Mouse (Mus musculus) heart, adult 2 months (tissue): Measurements from ENCODE around the gene Eif4a3.

ENCODE experiments used
- CTCF ChIP-seq: fragments of 200-600 bp; IDR thresholded peaks from 2 replicates; pipeline ENCODE4 v1.8.1; 2022; ENCODE audit warnings: antibody characterized with exemption, mild to moderate bottlenecking, moderate library complexity
- EP300 ChIP-seq: fragments of 200-500 bp; IDR thresholded peaks from 2 replicates; pipeline ENCODE4 v1.6.1; 2011; ENCODE audit warnings: low read depth, low read length, control low read depth; ENCODE audit not compliant: insufficient read depth
- POLR2A ChIP-seq: fragments of 200-500 bp; IDR thresholded peaks from 2 replicates; pipeline ENCODE4 v1.6.1; 2011; ENCODE audit warnings: mild to moderate bottlenecking, low read depth, low read length, control low read depth; ENCODE audit not compliant: insufficient read depth

GRCm38 (mm10) chr11:119268557-119269195, 31.2 kb downstream of the Eif4a3 start:
- no peak for TF ChIP-seq CTCF
- TF ChIP-seq EP300 = no peak
- TF ChIP-seq POLR2A = no peak
